Mouse (Mus musculus) lung, postnatal 36 days (tissue): ENCODE measurements at regions not wholly inside any gene's neighbourhood (a gene's known extent, or its start where the extent isn't known, plus 50 kb on each side); places are given as distances from the start of the nearest gene placed in this dataset.

ENCODE experiments used
- DNase-seq: peaks from one replicate; pipeline ENCODE4 v3.0.0; 2022; ENCODE audit warnings: mixed read lengths

- no peak for DNase-seq
Observed at GRCm38 (mm10) chr9:61047289-61047688, 252.9 kb downstream of the Uaca start.

- no peak for DNase-seq
Observed at GRCm38 (mm10) chr9:61048576-61048975, 254.2 kb downstream of the Uaca start.

- DNase-seq = no peak
Observed at GRCm38 (mm10) chr9:61052621-61053020, 258.3 kb downstream of the Uaca start.

GRCm38 (mm10) chr9:61054427-61054826 is 260.1 kb downstream of the Uaca start:
- peak; percentile 78 for DNase-seq

- no peak for DNase-seq
Observed at GRCm38 (mm10) chr9:61055392-61055791, 261.1 kb downstream of the Uaca start.

GRCm38 (mm10) chr9:61055928-61056730 is 261.8 kb downstream of the Uaca start:
- no peak for DNase-seq

- DNase-seq = no peak
Observed at GRCm38 (mm10) chr9:61056731-61057270, 262.5 kb downstream of the Uaca start.

- no peak for DNase-seq
Observed at GRCm38 (mm10) chr9:61059225-61059624, 264.9 kb downstream of the Uaca start.

- no peak for DNase-seq
Observed at GRCm38 (mm10) chr9:61060958-61061357, 266.6 kb downstream of the Uaca start.

GRCm38 (mm10) chr9:61064714-61065305 is 270.5 kb downstream of the Uaca start:
- no peak for DNase-seq

GRCm38 (mm10) chr9:61069553-61070314 is 275.4 kb downstream of the Uaca start:
- no peak for DNase-seq

- no peak for DNase-seq
Observed at GRCm38 (mm10) chr9:61070315-61070707, 276.0 kb downstream of the Uaca start.

GRCm38 (mm10) chr9:61070861-61071260 is 276.5 kb downstream of the Uaca start:
- DNase-seq = no peak

- DNase-seq = peak; percentile 15
Observed at GRCm38 (mm10) chr9:61073482-61073881, 279.1 kb downstream of the Uaca start.

GRCm38 (mm10) chr9:61075071-61075470 is 280.7 kb downstream of the Uaca start:
- no peak for DNase-seq

GRCm38 (mm10) chr9:61077181-61077580 is 282.8 kb downstream of the Uaca start:
- DNase-seq = peak; percentile 16

- no peak for DNase-seq
Observed at GRCm38 (mm10) chr9:61077807-61078206, 283.5 kb downstream of the Uaca start.

- no peak for DNase-seq
Observed at GRCm38 (mm10) chr9:61081474-61082021, 287.2 kb downstream of the Uaca start.

- DNase-seq = no peak
Observed at GRCm38 (mm10) chr9:61084655-61085230, 287.4 kb upstream of the Tle3 start.

- DNase-seq = no peak
Observed at GRCm38 (mm10) chr9:61087035-61087434, 285.1 kb upstream of the Tle3 start.

GRCm38 (mm10) chr9:61089066-61089686 is 283.0 kb upstream of the Tle3 start:
- DNase-seq = no peak

- peak; percentile 10 for DNase-seq
Observed at GRCm38 (mm10) chr9:61091036-61091435, 281.1 kb upstream of the Tle3 start.
